Mouse (Mus musculus): Measurements from ENCODE around the gene Tmem190.

Tmem190 gene

GRCm38 (mm10) chr7:4771202-4771601, 11.5 kb upstream of the Tmem190 start, which contains the start of gene Fam71e2:
TSS of gene Fam71e2 (minus strand) at chr7:4771302.
- in situ Hi-C loops (cut with MboI, MseI) = no loop called here

- in situ Hi-C loops (cut with MboI, MseI) = no loop called here
Measured at GRCm38 (mm10) chr7:4776131-4776530, 6.6 kb upstream of the Tmem190 start.

GRCm38 (mm10) chr7:4776861-4777830, 5.6 kb upstream of the Tmem190 start:
- in situ Hi-C loops (cut with MboI, MseI) = no loop called here

- in situ Hi-C loops (cut with MboI, MseI) = no loop called here
Measured at GRCm38 (mm10) chr7:4777851-4778637, 4.7 kb upstream of the Tmem190 start.

GRCm38 (mm10) chr7:4779921-4780320, 2.8 kb upstream of the Tmem190 start:
- in situ Hi-C loops (cut with MboI, MseI) = no loop called here

GRCm38 (mm10) chr7:4782130-4782529, 607 bp upstream of the Tmem190 start:
- in situ Hi-C loops (cut with MboI, MseI) = no loop called here

GRCm38 (mm10) chr7:4783667-4784268, 1.0 kb downstream of the Tmem190 start:
- in situ Hi-C loops (cut with MboI, MseI) = no loop called here

GRCm38 (mm10) chr7:4788499-4789435, 6.0 kb downstream of the Tmem190 start:
- in situ Hi-C loops (cut with MboI, MseI) = loop anchor here (5.0 kb wide), 2 partner anchors 46 to 96 kb away; partner anchors contain the start of genes Brsk1 and Kmt5c

- in situ Hi-C loops (cut with MboI, MseI) = loop anchor here (5.0 kb wide), 2 partner anchors 47 to 97 kb away; partner anchors contain the start of genes Brsk1 and Kmt5c
Measured at GRCm38 (mm10) chr7:4789436-4789935, 6.7 kb downstream of the Tmem190 start, which contains the start of gene Tmem238. TSS of gene Tmem238 (minus strand) at chr7:4789656.

- in situ Hi-C loops (cut with MboI, MseI) = loop anchor here (10.0 kb wide), 1 partner anchor 118 kb away; no protein-coding TSS in a partner anchor
Measured at GRCm38 (mm10) chr7:4792278-4793212, 9.8 kb downstream of the Tmem190 start, which contains the start of gene Rpl28. TSS of gene Rpl28 (plus strand) at chr7:4792874.

- in situ Hi-C loops (cut with MboI, MseI) = loop anchor here (10.0 kb wide), 1 partner anchor 118 kb away; no protein-coding TSS in a partner anchor
Measured at GRCm38 (mm10) chr7:4793248-4793647, 10.5 kb downstream of the Tmem190 start.

- in situ Hi-C loops (cut with MboI, MseI) = loop anchor here (10.0 kb wide), 1 partner anchor 119 kb away; no protein-coding TSS in a partner anchor
Measured at GRCm38 (mm10) chr7:4793674-4794073, 10.9 kb downstream of the Tmem190 start.

GRCm38 (mm10) chr7:4794631-4795168, 12.0 kb downstream of the Tmem190 start:
- in situ Hi-C loops (cut with MboI, MseI) = loop anchor here (10.0 kb wide), 1 partner anchor 120 kb away; no protein-coding TSS in a partner anchor

- in situ Hi-C loops (cut with MboI, MseI) = loop anchor here (10.0 kb wide), 1 partner anchor 121 kb away; no protein-coding TSS in a partner anchor
Measured at GRCm38 (mm10) chr7:4795767-4796433, 13.2 kb downstream of the Tmem190 start.

- in situ Hi-C loops (cut with MboI, MseI) = no loop called here
Measured at GRCm38 (mm10) chr7:4802247-4802646, 19.5 kb downstream of the Tmem190 start.

GRCm38 (mm10) chr7:4806716-4807115, 24.0 kb downstream of the Tmem190 start:
- in situ Hi-C loops (cut with MboI, MseI) = no loop called here

- in situ Hi-C loops (cut with MboI, MseI) = loop anchor here (10.0 kb wide), 1 partner anchor 244 kb away; the partner anchor contains the start of gene Zfp580
Measured at GRCm38 (mm10) chr7:4811131-4811530, 28.4 kb downstream of the Tmem190 start.

Data from T-helper 1 cell (primary cell).